Mouse (Mus musculus): Measurements from ENCODE around the gene Tmem132a. TPM values are rescaled to one million over a fixed set of nuclear protein-coding genes. Genes with fewer than 3 reads are reported as not detected.

Tmem132a gene
- total and polyA plus RNA-seq, 3 experiments: 2.9 to 22.9 TPM; not detected in 1

- Histone ChIP-seq H3K4me2 (ENCODE audit: insufficient read depth, low read depth, poor library complexity, severe bottlenecking) (no peak overlapping the region), H3K27ac (ENCODE audit: insufficient read depth, low read depth) (no peak overlapping the region), H3K4me1 (ENCODE audit: control insufficient read depth in 1 of 2, insufficient read depth in 2 of 2) (peaks cover 5 to 25% of the 10 kb centered on the region in 2 experiments; a peak in 3 of 4 replicates), H3K9me3 (replicated peaks; ENCODE audit: low read length) (no peaks in the 10 kb centered on the region), H3K9ac (ENCODE audit: insufficient read depth, low read depth) (no peak overlapping the region), H3K27me3 (replicated peaks) (no peaks in the 10 kb centered on the region), H3K36me3 (replicated peaks in 1 of 2; ENCODE audit: control insufficient read depth in 1 of 2, insufficient read depth in 1 of 2, low read length in 1 of 2) (peaks cover 46 to 53% of the 10 kb centered on the region in 2 experiments), H3K4me3 (replicated peaks in 1 of 3; ENCODE audit: low read depth in 2 of 3, low read length in 2 of 3, poor library complexity in 1 of 3) (no peak overlapping the region), H3K79me2 (replicated peaks; ENCODE audit: control insufficient read depth, extremely low read depth, insufficient read depth, poor library complexity, severe bottlenecking) (no peaks in the 10 kb centered on the region)
- in situ Hi-C loops (cut with MboI; ENCODE audit: low pct_ligation_motif_present, low pct_unique_long_range_greater_than_20kb, low sequenced_read_pairs) (no loop called here), dilution Hi-C loops (cut with MboI; ENCODE audit: extremely low pct_ligation_motif_present, extremely low pct_unique_long_range_greater_than_20kb, low sequenced_read_pairs) (no loop called here)
- no peak for DNase-seq (ENCODE audit: extremely low read depth)
- TF ChIP-seq POLR2A (IDR thresholded peaks at IDR 0.05; ENCODE audit: low read depth, low read length) (no peak), EP300 (IDR thresholded peaks at IDR 0.05; ENCODE audit: low read length) (no peak), UBTF (IDR thresholded peaks at IDR 0.05; ENCODE audit: low read depth, low read length) (no peak), MAX (IDR thresholded peaks at IDR 0.05; ENCODE audit: low read length) (no peak), JUND (conservative IDR thresholded peaks at IDR 0.05; ENCODE audit: low read depth, low read length) (no peak), GABPA (IDR thresholded peaks at IDR 0.05; ENCODE audit: insufficient replicate concordance, low read depth, low read length) (no peak), RAD21 (IDR thresholded peaks at IDR 0.05; ENCODE audit: low read depth, low read length) (no peak; the same call in 1 of the 2 replicates), JUN (IDR thresholded peaks at IDR 0.05; ENCODE audit: insufficient read depth, low read depth, low read length) (no peak), RCOR1 (conservative IDR thresholded peaks at IDR 0.05; ENCODE audit: low read depth, low read length) (no peak), ZMIZ1 (IDR thresholded peaks at IDR 0.05; ENCODE audit: low read depth, low read length) (no peak), NRF1 (IDR thresholded peaks at IDR 0.05; ENCODE audit: low read depth, low read length) (no peak), CTCF (conservative IDR thresholded peaks at IDR 0.05 in 1 of 2, IDR thresholded peaks at IDR 0.05 in 1 of 2; ENCODE audit: low read depth in 2 of 2, low read length in 2 of 2) (no peak), BHLHE40 (IDR thresholded peaks at IDR 0.05; ENCODE audit: low read depth, low read length) (no peak), PAX5 (IDR thresholded peaks at IDR 0.05; ENCODE audit: low read length) (no peak), CHD2 (IDR thresholded peaks at IDR 0.05; ENCODE audit: low read length) (no peak), SIN3A (IDR thresholded peaks at IDR 0.05; ENCODE audit: low read length) (no peak), ZKSCAN1 (IDR thresholded peaks at IDR 0.05; ENCODE audit: borderline replicate concordance, low read depth, low read length) (no peak), KAT2A (IDR thresholded peaks at IDR 0.05; ENCODE audit: insufficient replicate concordance, low read length) (no peak)
Observed at GRCm38 (mm10) chr19:10860072-10860497, 9.7 kb downstream of the Tmem132a start.

GRCm38 (mm10) chr19:10856520-10856919 lies 13.2 kb downstream of the Tmem132a start:
- Histone ChIP-seq H3K4me3 (replicated peaks in 1 of 3; ENCODE audit: low read depth in 2 of 3, low read length in 2 of 3, poor library complexity in 1 of 3) (no peak overlapping the region), H3K4me1 (ENCODE audit: control insufficient read depth in 1 of 2, insufficient read depth in 2 of 2) (peaks cover 5 to 20% of the 10 kb centered on the region in 2 experiments; a peak in 3 of 4 replicates), H3K9me3 (replicated peaks; ENCODE audit: low read length) (no peaks in the 10 kb centered on the region), H3K27ac (ENCODE audit: insufficient read depth, low read depth) (no peak overlapping the region), H3K9ac (ENCODE audit: insufficient read depth, low read depth) (no peak overlapping the region), H3K27me3 (replicated peaks) (no peaks in the 10 kb centered on the region), H3K36me3 (replicated peaks in 1 of 2; ENCODE audit: control insufficient read depth in 1 of 2, insufficient read depth in 1 of 2, low read length in 1 of 2) (peaks cover 80 to 89% of the 10 kb centered on the region in 2 experiments), H3K4me2 (ENCODE audit: insufficient read depth, low read depth, poor library complexity, severe bottlenecking) (no peak overlapping the region), H3K79me2 (replicated peaks; ENCODE audit: control insufficient read depth, extremely low read depth, insufficient read depth, poor library complexity, severe bottlenecking) (no peaks in the 10 kb centered on the region)
- in situ Hi-C loops (cut with MboI; ENCODE audit: low pct_ligation_motif_present, low pct_unique_long_range_greater_than_20kb, low sequenced_read_pairs) (no loop called here), dilution Hi-C loops (cut with MboI; ENCODE audit: extremely low pct_ligation_motif_present, extremely low pct_unique_long_range_greater_than_20kb, low sequenced_read_pairs) (no loop called here)
- no peak for TF ChIP-seq ZNF384 (IDR thresholded peaks at IDR 0.05; ENCODE audit: low read depth, low read length)
- TF ChIP-seq MXI1 (IDR thresholded peaks at IDR 0.05; ENCODE audit: low read depth, low read length): no peak
- TF ChIP-seq POLR2AphosphoS2 (IDR thresholded peaks at IDR 0.05; ENCODE audit: low read depth, low read length): no peak
- no peak for TF ChIP-seq EP300 (IDR thresholded peaks at IDR 0.05; ENCODE audit: low read length)
- no peak for TF ChIP-seq ZC3H11A (IDR thresholded peaks at IDR 0.05; ENCODE audit: low read depth, low read length)
- TF ChIP-seq MEF2A (IDR thresholded peaks at IDR 0.05; ENCODE audit: borderline replicate concordance, low read depth, low read length): no peak
- TF ChIP-seq SMC3 (IDR thresholded peaks at IDR 0.05; ENCODE audit: low read depth, low read length): no peak
- TF ChIP-seq SIN3A (IDR thresholded peaks at IDR 0.05; ENCODE audit: low read length): no peak
- TF ChIP-seq CHD2 (IDR thresholded peaks at IDR 0.05; ENCODE audit: low read length): no peak
- no peak for TF ChIP-seq PAX5 (IDR thresholded peaks at IDR 0.05; ENCODE audit: low read length)
- TF ChIP-seq TBP (conservative IDR thresholded peaks at IDR 0.05; ENCODE audit: low read depth, low read length): no peak
- no peak for TF ChIP-seq MAX (IDR thresholded peaks at IDR 0.05; ENCODE audit: low read length)
- TF ChIP-seq MAZ (IDR thresholded peaks at IDR 0.05; ENCODE audit: low read depth, low read length): no peak
- no peak for TF ChIP-seq BHLHE40 (IDR thresholded peaks at IDR 0.05; ENCODE audit: low read depth, low read length)
- no peak for TF ChIP-seq RAD21 (IDR thresholded peaks at IDR 0.05; ENCODE audit: low read depth, low read length)
- TF ChIP-seq CTCF (conservative IDR thresholded peaks at IDR 0.05 in 1 of 2, IDR thresholded peaks at IDR 0.05 in 1 of 2; ENCODE audit: low read depth in 2 of 2, low read length in 2 of 2): no peak
- TF ChIP-seq HCFC1 (IDR thresholded peaks at IDR 0.05; ENCODE audit: low read depth, low read length): no peak
- TF ChIP-seq JUN (IDR thresholded peaks at IDR 0.05; ENCODE audit: insufficient read depth, low read depth, low read length): no peak
- TF ChIP-seq MYC (IDR thresholded peaks at IDR 0.05; ENCODE audit: low read depth, low read length): no peak
- no peak for DNase-seq (ENCODE audit: extremely low read depth)
